Comparison of ENCODE assay signal across 15 mouse cellular contexts in the genomic region with DNA sequence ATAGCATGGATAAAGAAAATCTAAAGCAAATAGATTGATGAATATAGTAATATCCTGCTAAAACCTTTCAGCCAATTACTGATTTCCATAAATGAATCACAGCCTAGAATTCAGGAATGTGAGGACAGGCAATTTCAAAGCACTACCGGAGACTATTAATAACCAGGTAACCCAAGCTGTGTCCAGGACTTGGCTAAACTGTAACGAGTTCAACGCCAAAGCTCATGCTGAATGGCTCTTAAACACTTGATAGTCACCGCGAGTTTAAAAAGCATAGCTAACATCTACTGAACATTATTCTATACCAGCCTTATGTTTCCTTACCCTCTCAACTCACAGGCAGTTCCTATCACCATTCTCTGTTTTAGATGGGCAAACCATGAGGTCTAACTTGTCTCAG.
"Had no signal": no experiment of that assay in that cellular context is flagged by ENCODE, and none has a peak within 500 bp of the region (broad histone marks: within the 10 kb centered on the region; RNA-seq: fewer than 3 reads in every experiment).

No protein-coding gene starts in this region.

- H3K4me2 ChIP-seq: limb, embryonic 13.5 days; liver, embryonic 15.5 days; midbrain, embryonic 13.5 days; neural tube, embryonic 15.5 days had no signal

- H3K36me3 ChIP-seq: limb, embryonic 13.5 days; liver, embryonic 15.5 days; midbrain, embryonic 13.5 days; neural tube, embryonic 15.5 days had no signal

- H3K27ac ChIP-seq: kidney, postnatal 0 days; limb, embryonic 13.5 days; liver, embryonic 15.5 days; midbrain, embryonic 13.5 days; neural tube, embryonic 15.5 days had no signal

- DNase-seq: layer of hippocampus, adult 9-11 months; layer of hippocampus, postnatal 36 days; lung, adult 2 months; lung, postnatal 36 days; right cerebral cortex, adult 18-20 months; right cerebral cortex, postnatal 25 days; thymus, adult 18-20 months; thymus, postnatal 14 days had no signal

- H3K4me3 ChIP-seq: limb, embryonic 13.5 days; liver, embryonic 15.5 days; midbrain, embryonic 13.5 days; myocyte; neural tube, embryonic 15.5 days had no signal

- H3K9me3 ChIP-seq: limb, embryonic 13.5 days; liver, embryonic 15.5 days; midbrain, embryonic 13.5 days; neural tube, embryonic 15.5 days had no signal

- H3K4me1 ChIP-seq: liver, embryonic 15.5 days had no signal

- H3K27me3 ChIP-seq: limb, embryonic 13.5 days; liver, embryonic 15.5 days; midbrain, embryonic 13.5 days; neural tube, embryonic 15.5 days had no signal

- ATAC-seq: lung, postnatal 0 days; midbrain, embryonic 13.5 days had no signal

- H3K9ac ChIP-seq: limb, embryonic 13.5 days; liver, embryonic 15.5 days; midbrain, embryonic 13.5 days; neural tube, embryonic 15.5 days had no signal
